Mouse (Mus musculus) embryonic facial prominence, embryonic 11.5 days (tissue): ENCODE measurements at regions not wholly inside any gene's neighbourhood (a gene's known extent, or its start where the extent isn't known, plus 50 kb on each side); places are given as distances from the start of the nearest gene placed in this dataset.

Experiments used
- ATAC-seq: fragments of 200-750 bp; cut with Nextera tagmentation; replicated peaks from 2 replicates; pipeline ENCODE4 v1.8.0; 2017; ENCODE audit warnings: low read depth; ENCODE audit not compliant: insufficient number of reproducible peaks, low FRiP score, low TSS enrichment
- DNase-seq: peaks from one replicate; pipeline ENCODE4 v3.0.0-alpha.2; 2015; ENCODE audit warnings: low spot score
- H3K27ac ChIP-seq: fragments of 300-500 bp; sonication (generic); replicated peaks from 2 replicates; pipeline ENCODE4 v1.5.1; 2014; ENCODE audit warnings: mild to moderate bottlenecking, low read depth, low read length, control low read depth
- H3K27me3 ChIP-seq: fragments of 300-500 bp; sonication (generic); 2 replicates; pipeline ENCODE4 v1.6.1; 2014; ENCODE audit warnings: mild to moderate bottlenecking, low read length, moderate library complexity, mixed read lengths; ENCODE audit not compliant: control insufficient read depth, insufficient read depth
- H3K36me3 ChIP-seq: fragments of 300-500 bp; sonication (generic); replicated peaks from 2 replicates; pipeline ENCODE4 v1.6.1; 2014; ENCODE audit warnings: low read depth, mild to moderate bottlenecking, low read length, moderate library complexity, mixed read lengths; ENCODE audit not compliant: control insufficient read depth, insufficient read depth
- H3K4me1 ChIP-seq: fragments of 300-500 bp; sonication (generic); 2 replicates; pipeline ENCODE4 v1.6.1; 2014; ENCODE audit warnings: low read length, mixed read lengths; ENCODE audit not compliant: control insufficient read depth, insufficient read depth
- H3K4me2 ChIP-seq: fragments of 300-500 bp; sonication (generic); 2 replicates; pipeline ENCODE4 v1.6.1; 2014; ENCODE audit warnings: low read depth, mild to moderate bottlenecking, control low read depth, low read length, moderate library complexity
- H3K4me3 ChIP-seq: fragments of 300-500 bp; sonication (generic); 2 replicates; pipeline ENCODE4 v1.5.1; 2014; ENCODE audit warnings: low read depth, low read length, control low read depth
- H3K9ac ChIP-seq: fragments of 300-500 bp; sonication (generic); replicated peaks from 2 replicates; pipeline ENCODE4 v1.6.1; 2014; ENCODE audit warnings: mild to moderate bottlenecking, control low read depth, low read length
- H3K9me3 ChIP-seq: fragments of 300-500 bp; sonication (generic); replicated peaks from 2 replicates; pipeline ENCODE4 v1.6.1; 2016; ENCODE audit warnings: mild to moderate bottlenecking, low read length, inconsistent platforms, mixed read lengths; ENCODE audit not compliant: control insufficient read depth
- WGBS: fragments of 180-500 bp; shearing (Covaris S2); extraction: QIAGEN DNeasy Blood & Tissue Kit; methylation state at CpG from one replicate; pipeline ENCODE4 v1.1.7; 2014; 5-methylcytosine and 5-hydroxymethylcytosine counted together

DNA sequence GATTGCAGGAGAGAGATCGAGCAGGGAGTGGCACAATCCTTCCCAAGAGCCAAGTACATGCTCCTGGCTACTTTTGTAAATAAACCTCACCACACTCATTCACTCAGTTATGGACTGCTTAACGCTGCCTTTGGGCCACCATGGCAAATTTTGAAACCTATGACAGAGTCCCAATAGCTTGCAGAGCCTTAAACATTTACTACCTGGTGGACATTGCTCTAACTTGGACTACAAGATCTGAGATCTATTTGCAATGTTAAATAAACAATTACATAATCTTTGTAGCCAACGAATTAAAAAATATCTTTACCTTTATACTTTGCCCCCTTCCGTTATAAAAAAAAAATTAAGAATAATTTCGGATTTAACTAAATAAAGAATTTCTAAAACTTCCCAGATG, 104.9 kb downstream of the Tmco5 start:
- Histone ChIP-seq H3K4me1 (no peaks in the 10 kb centered on the region; the same call in 1 of the 2 replicates), H3K27me3 (no peaks in the 10 kb centered on the region), H3K27ac (no peak overlapping the region), H3K4me3 (no peak overlapping the region), H3K9ac (no peak overlapping the region), H3K4me2 (no peak overlapping the region), H3K36me3 (no peaks in the 10 kb centered on the region), H3K9me3 (no peaks in the 10 kb centered on the region)
- WGBS = 88% methylated on average over 5 of the region's 5 CpGs
- no peak for DNase-seq
- ATAC-seq = no peak

DNA sequence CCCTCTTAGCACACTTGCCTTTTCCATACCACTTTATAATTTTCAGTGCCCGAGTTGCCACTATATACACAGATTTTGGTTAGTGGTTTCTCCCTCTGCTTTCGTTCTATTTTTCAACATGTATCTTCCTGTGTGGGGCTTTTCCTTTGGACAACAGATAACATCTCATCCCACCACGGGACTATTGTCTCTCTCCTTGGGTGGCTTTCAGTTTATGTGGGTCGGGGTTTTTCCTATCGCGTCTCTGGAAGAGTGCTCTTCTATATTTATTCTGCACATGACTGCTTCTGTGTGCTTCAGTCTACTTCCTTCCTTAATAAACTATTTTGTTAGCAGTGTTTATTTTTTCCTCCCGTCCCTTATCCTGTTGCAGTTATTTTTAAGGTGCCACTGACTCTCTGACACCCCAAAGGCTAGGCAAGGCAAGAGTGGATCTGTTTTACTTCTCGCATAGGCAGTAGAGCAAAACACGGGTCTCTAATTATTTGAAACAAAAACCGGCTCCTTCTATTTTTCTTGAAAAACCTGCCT, 105.4 kb downstream of the Tmco5 start:
- WGBS = 79% methylated on average over 10 of the region's 10 CpGs
- Histone ChIP-seq H3K4me3 (no peak overlapping the region), H3K4me1 (no peaks in the 10 kb centered on the region; the same call in 1 of the 2 replicates), H3K27ac (no peak overlapping the region), H3K9ac (no peak overlapping the region), H3K27me3 (no peaks in the 10 kb centered on the region), H3K36me3 (no peaks in the 10 kb centered on the region), H3K4me2 (no peak overlapping the region), H3K9me3 (no peaks in the 10 kb centered on the region)
- ATAC-seq (no peak), DNase-seq (no peak)

DNA sequence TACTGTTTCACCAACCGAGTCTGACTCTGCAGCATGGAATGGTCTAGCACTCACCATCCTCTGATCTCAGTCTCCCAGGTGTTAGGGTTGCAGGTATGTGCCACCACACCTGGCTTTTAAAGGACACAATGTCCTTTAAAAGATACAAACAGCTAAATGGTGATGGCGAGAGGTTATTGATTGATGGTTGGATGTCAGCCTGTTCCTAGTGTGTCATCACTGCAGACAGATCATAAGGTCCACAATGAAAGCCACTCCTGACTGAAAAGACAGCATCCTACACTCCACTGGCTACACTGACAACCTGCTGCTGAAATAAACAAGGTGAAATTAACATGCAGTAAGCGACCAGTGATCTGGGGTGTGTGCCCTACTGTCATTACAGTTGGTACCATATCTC, 106.1 kb downstream of the Tmco5 start:
- no peak overlapping the region for H3K4me3 ChIP-seq
- no peak overlapping the region for H3K4me2 ChIP-seq
- no peaks in the 10 kb centered on the region for H3K27me3 ChIP-seq
- no peak overlapping the region for H3K9ac ChIP-seq
- ATAC-seq (no peak), DNase-seq (no peak)
- H3K27ac ChIP-seq = no peak overlapping the region
- H3K36me3 ChIP-seq = no peaks in the 10 kb centered on the region
- H3K4me1 ChIP-seq = no peaks in the 10 kb centered on the region; the same call in 1 of the 2 replicates
- H3K9me3 ChIP-seq = no peaks in the 10 kb centered on the region
- 81% methylated on average over 3 of the region's 3 CpGs for WGBS

DNA sequence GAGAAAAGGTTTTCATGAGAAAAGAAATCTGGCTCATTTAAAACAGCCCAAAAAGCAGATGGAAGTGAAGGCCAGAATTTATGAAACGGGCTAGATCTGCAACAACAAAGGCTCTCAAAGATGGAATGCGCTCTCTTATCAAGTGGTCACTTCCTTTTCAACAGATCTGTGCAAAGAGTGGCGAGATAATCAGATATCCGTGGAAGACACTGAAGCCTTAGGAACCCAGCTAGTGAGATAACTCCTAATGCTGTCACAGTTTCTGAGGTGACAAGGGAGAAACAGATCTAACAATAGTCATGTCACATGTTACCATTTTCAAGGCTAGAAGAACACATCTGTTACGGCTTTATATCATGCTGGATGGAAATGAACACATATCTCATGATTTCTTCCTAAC, 107.1 kb downstream of the Tmco5 start:
- H3K36me3 ChIP-seq = no peaks in the 10 kb centered on the region
- WGBS = 71% methylated on average over 5 of the region's 5 CpGs
- H3K9me3 ChIP-seq = no peaks in the 10 kb centered on the region
- no peaks in the 10 kb centered on the region for H3K4me1 ChIP-seq
- DNase-seq (no peak), ATAC-seq (no peak)
- no peaks in the 10 kb centered on the region for H3K27me3 ChIP-seq
- H3K27ac ChIP-seq = no peak overlapping the region
- H3K4me2 ChIP-seq = no peak overlapping the region
- no peak overlapping the region for H3K4me3 ChIP-seq
- no peak overlapping the region for H3K9ac ChIP-seq

DNA sequence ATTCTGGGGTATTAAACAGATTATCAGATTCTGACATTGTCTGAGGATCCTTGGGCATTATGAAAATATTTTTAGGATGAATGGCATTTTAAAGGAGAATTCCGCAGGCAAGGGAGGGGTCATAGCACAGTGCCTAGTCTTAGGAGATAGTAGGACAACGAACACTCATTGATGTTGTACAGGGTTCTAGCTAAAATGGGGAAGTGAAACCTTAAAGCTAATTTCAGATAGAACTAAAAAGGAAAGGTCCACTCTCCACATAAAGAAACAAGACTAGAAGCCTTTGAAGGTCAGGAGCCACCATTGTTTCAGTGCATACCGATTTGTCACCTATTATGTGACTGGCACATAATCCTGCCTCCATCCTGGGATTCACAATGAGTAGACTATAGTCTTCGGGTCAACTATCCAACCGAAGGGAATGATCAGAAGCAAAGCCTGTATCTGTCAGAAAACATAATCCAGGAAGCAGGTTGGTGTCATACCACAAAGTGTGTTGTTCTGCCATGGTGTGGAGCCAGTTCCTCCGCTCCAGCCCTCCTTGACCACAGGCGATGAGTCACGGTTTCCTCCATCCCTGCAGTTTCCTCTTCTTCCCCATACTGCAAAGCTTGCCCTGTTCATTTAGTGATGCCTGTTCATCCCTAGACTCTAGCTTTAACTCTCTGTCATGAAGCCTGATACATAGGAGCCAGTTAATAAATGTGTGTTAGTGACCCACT, 110.6 kb downstream of the Tmco5 start:
- Histone ChIP-seq H3K27me3 (no peaks in the 10 kb centered on the region), H3K4me2 (no peak overlapping the region), H3K4me3 (no peak overlapping the region), H3K27ac (no peak overlapping the region), H3K9me3 (no peaks in the 10 kb centered on the region), H3K36me3 (no peaks in the 10 kb centered on the region), H3K9ac (no peak overlapping the region), H3K4me1 (no peaks in the 10 kb centered on the region)
- ATAC-seq (no peak), DNase-seq (no peak)
- WGBS = 91% methylated on average over 8 of the region's 8 CpGs

- no peaks in the 10 kb centered on the region for H3K9me3 ChIP-seq
- H3K9ac ChIP-seq = no peak overlapping the region
- H3K27ac ChIP-seq = no peak overlapping the region
- no peak overlapping the region for H3K4me2 ChIP-seq
- no peak for DNase-seq
- no peak overlapping the region for H3K4me3 ChIP-seq
- 82% methylated on average over 1 of the region's 1 CpGs for WGBS
- H3K4me1 ChIP-seq = no peaks in the 10 kb centered on the region
- no peak for ATAC-seq
- H3K36me3 ChIP-seq = no peaks in the 10 kb centered on the region
- H3K27me3 ChIP-seq = no peaks in the 10 kb centered on the region
Observed at GRCm38 (mm10) chr2:116990106-116990505, 111.6 kb downstream of the Tmco5 start.

DNA sequence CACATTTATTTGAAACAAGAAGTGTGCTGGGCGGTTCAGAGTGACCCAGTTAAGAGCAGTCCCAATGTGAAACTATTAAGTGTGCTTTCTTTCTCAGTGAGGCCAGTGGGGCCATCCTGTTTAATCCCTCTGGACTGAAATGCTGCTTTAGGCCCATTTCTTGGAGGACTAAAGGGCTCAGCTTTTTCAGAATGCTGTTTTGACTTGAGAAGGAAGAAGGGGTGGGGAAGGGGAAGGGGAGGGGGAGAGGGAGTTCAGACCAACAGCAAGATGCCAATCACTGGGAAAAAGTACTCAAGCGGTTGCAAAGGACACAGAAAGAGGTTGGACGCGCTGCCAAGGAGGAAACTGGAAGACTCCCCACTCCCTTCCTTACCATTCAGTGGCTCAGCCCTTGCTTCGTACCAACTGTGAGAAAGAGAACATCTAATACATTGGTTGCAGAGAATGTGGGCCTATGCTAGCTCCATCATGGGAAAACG, 113.1 kb downstream of the Tmco5 start:
- Histone ChIP-seq H3K4me1 (no peaks in the 10 kb centered on the region), H3K9me3 (no peaks in the 10 kb centered on the region), H3K27me3 (no peaks in the 10 kb centered on the region), H3K27ac (no peak overlapping the region), H3K9ac (no peak overlapping the region), H3K36me3 (no peaks in the 10 kb centered on the region), H3K4me3 (no peak overlapping the region), H3K4me2 (no peak overlapping the region)
- WGBS = 55% methylated on average over 6 of the region's 6 CpGs
- ATAC-seq (no peak), DNase-seq (no peak)

DNA sequence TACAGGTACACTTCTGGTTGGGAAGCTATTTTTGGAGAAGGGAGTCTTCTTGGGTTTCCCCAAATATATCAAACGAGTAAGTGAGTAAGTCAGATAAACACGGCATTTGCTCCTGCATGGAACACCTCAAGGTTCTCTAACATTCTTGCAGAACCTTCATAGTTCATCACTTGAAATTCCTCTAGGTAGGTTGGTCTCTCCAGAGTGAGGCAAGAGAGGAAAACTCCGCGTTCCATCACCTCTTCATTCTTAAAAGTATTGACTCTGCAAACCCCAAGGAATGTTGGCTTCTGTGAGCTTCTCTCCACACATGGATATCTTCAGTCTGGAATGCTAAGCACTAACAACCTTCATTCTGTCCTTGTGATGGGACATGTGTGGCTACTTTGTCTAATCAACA, 115.2 kb downstream of the Tmco5 start:
- DNase-seq = no peak

More for the DNA sequence above, 115.2 kb downstream of the Tmco5 start:
- 91% methylated on average over 4 of the region's 4 CpGs for WGBS
- no peaks in the 10 kb centered on the region for H3K36me3 ChIP-seq
- no peaks in the 10 kb centered on the region for H3K27me3 ChIP-seq
- no peaks in the 10 kb centered on the region for H3K4me1 ChIP-seq
- H3K4me2 ChIP-seq = no peak overlapping the region
- no peak overlapping the region for H3K9ac ChIP-seq
- no peak overlapping the region for H3K27ac ChIP-seq
- ATAC-seq = no peak
- no peaks in the 10 kb centered on the region for H3K9me3 ChIP-seq
- H3K4me3 ChIP-seq = no peak overlapping the region
